8 mouse cellular contexts compared by ENCODE assay signal in the genomic region with DNA sequence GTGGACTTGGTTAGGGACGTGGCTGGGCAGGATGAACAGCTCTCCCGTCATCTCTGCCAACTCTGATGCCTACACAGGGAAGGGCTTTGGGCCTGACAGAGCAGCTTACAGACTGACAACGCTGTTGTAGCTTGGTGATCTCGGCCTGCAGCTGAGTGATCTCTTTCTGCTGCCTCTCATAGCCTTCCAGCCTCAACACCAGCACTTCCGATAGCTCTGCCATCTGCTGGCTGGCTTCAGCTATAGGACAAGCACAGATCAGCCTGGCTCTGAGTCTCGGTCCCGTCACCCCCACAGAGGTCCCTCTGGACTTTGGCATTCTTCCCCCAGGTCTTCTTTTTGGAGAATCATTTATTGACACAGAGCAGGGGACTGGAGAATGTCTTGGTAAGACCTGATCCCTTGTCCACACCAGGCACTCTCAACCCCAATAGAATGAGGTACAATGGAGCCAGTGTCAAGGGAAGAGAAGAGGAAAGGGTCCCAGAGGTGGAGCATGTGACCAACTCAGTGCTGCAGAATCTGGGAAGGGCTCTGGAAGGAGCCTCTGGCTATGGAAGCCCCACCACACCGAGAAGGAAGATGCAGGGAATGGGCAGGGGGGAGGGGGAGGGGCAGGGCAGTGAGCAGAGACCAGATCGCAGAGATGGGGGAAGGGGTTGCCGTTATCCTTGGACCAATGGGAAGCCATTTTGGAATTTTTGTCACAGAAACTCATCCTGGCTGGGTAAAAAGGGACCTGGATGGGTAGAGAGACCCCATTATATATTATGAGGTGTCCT. TPM values are rescaled to one million over a fixed set of nuclear protein-coding genes. Genes with fewer than 3 reads are reported as not detected.
A peak's percentile ranks its signal among the peaks of the same experiment; 100 is the strongest.
DNase-seq lines count a peak whose midpoint lies in the region; ATAC-seq and TF ChIP-seq lines count a peak whose summit lies in the region.

No protein-coding gene starts in this region.

- H3K36me3 ChIP-seq in heart, postnatal 0 days (replicated peaks; ENCODE audit: control insufficient read depth, insufficient read depth, low read length) = no peaks in the 10 kb centered on the region
- H3K36me3 ChIP-seq in thymus, adult 2 months (ENCODE audit: control insufficient read depth, insufficient read depth, low read length) = no peaks in the 10 kb centered on the region
- H3K36me3 ChIP-seq in midbrain, embryonic 14.5 days (ENCODE audit: control insufficient read depth, insufficient read depth, low read length) = peaks cover 24% of the 10 kb centered on the region; the same call in 1 of the 2 replicates
- no peaks in the 10 kb centered on the region for H3K36me3 ChIP-seq in intestine, embryonic 16.5 days (ENCODE audit: control insufficient read depth, insufficient read depth, low read length)

- H3K4me3 ChIP-seq in heart, postnatal 0 days (ENCODE audit: low read depth, low read length) = no peak overlapping the region
- H3K4me3 ChIP-seq in thymus, adult 2 months (ENCODE audit: control insufficient read depth, insufficient read depth, low read length) = no peak overlapping the region
- H3K4me3 ChIP-seq in midbrain, embryonic 14.5 days (replicated peaks; ENCODE audit: low read depth, low read length) = no peak overlapping the region
- H3K4me3 ChIP-seq in intestine, embryonic 16.5 days (ENCODE audit: low read length) = no peak overlapping the region

- ATAC-seq in heart, postnatal 0 days (ENCODE audit: insufficient read depth, low read depth) = 0 out of 2 replicates have a peak, but pooled peaks have one; percentile 38
- ATAC-seq in midbrain, embryonic 14.5 days (ENCODE audit: low FRiP score, low TSS enrichment) = no peak
- no peak for ATAC-seq in inflammation-experienced regulatory T-cells, adult 6 months
- no peak for ATAC-seq in intestine, embryonic 16.5 days

- 30% methylated on average over 10 of the region's 10 CpGs for WGBS in heart, postnatal 0 days
- 41% methylated on average over 10 of the region's 10 CpGs for WGBS in thymus, adult 2 months
- 32% methylated on average over 10 of the region's 10 CpGs for WGBS in midbrain, embryonic 14.5 days
- WGBS in intestine, embryonic 16.5 days = 29% methylated on average over 10 of the region's 10 CpGs

- no peak overlapping the region for H3K9ac ChIP-seq in heart, postnatal 0 days (replicated peaks; ENCODE audit: low read depth, low read length)
- peak overlapping the region; percentile 21; the same call in 1 of the 2 replicates for H3K9ac ChIP-seq in midbrain, embryonic 14.5 days (replicated peaks; ENCODE audit: low read length)
- no peak overlapping the region for H3K9ac ChIP-seq in intestine, embryonic 16.5 days (ENCODE audit: low read depth, low read length)

- no peak for TF ChIP-seq POLR2A in thymus, adult 2 months (IDR thresholded peaks at IDR 0.05; ENCODE audit: control insufficient read depth, extremely low read depth, insufficient read depth, low read length, poor library complexity)

- H3K27me3 ChIP-seq in heart, postnatal 0 days (ENCODE audit: control insufficient read depth, insufficient read depth, low read length) = peaks cover 32% of the 10 kb centered on the region
- peaks cover 7% of the 10 kb centered on the region; the same call in 1 of the 2 replicates for H3K27me3 ChIP-seq in thymus, adult 2 months (ENCODE audit: control insufficient read depth, insufficient read depth, low read length)
- no peaks in the 10 kb centered on the region for H3K27me3 ChIP-seq in midbrain, embryonic 14.5 days (ENCODE audit: control insufficient read depth, insufficient read depth, low read length)
- peaks cover 28% of the 10 kb centered on the region for H3K27me3 ChIP-seq in intestine, embryonic 16.5 days (replicated peaks; ENCODE audit: control insufficient read depth, insufficient read depth, low read length)

- DNase-seq in heart, postnatal 0 days (ENCODE audit: low spot score) = peak; percentile 54
- no peak for DNase-seq in heart, adult 18-20 months
- DNase-seq in thymus, adult 2 months = peak; percentile 40
- no peak for DNase-seq in thymus, postnatal 10 days (ENCODE audit: low spot score in 2 of 2)
- peak; percentile 30 for DNase-seq in embryo, embryonic 9.5 days (ENCODE audit: extremely low spot score)
- DNase-seq in midbrain, embryonic 14.5 days = peak; percentile 81

- H3K9me3 ChIP-seq in heart, postnatal 0 days (replicated peaks; ENCODE audit: control insufficient read depth, low read length) = no peaks in the 10 kb centered on the region
- H3K9me3 ChIP-seq in midbrain, embryonic 14.5 days (ENCODE audit: control insufficient read depth, low read length) = no peaks in the 10 kb centered on the region
- no peaks in the 10 kb centered on the region for H3K9me3 ChIP-seq in intestine, embryonic 16.5 days (ENCODE audit: control insufficient read depth, low read length)

- no peaks in the 10 kb centered on the region for H3K4me1 ChIP-seq in heart, postnatal 0 days (ENCODE audit: control insufficient read depth, insufficient read depth)
- H3K4me1 ChIP-seq in thymus, adult 2 months (replicated peaks; ENCODE audit: control insufficient read depth, insufficient read depth, low read length) = peaks cover 20% of the 10 kb centered on the region
- H3K4me1 ChIP-seq in midbrain, embryonic 14.5 days (ENCODE audit: control insufficient read depth, insufficient read depth, low read length) = peaks cover 20% of the 10 kb centered on the region
- H3K4me1 ChIP-seq in intestine, embryonic 16.5 days (ENCODE audit: control insufficient read depth, insufficient read depth, low read length) = peaks cover 11% of the 10 kb centered on the region

- TF ChIP-seq CTCF in heart, postnatal 0 days (IDR thresholded peaks at IDR 0.05; ENCODE audit: low read depth) = peak; percentile 68
- 0 out of 2 replicates have a peak, but pooled peaks have one; percentile 45 for TF ChIP-seq CTCF in thymus, adult 2 months (IDR thresholded peaks at IDR 0.05; ENCODE audit: borderline replicate concordance, control insufficient read depth, extremely low read depth, insufficient read depth, low read length, poor library complexity)

- TF ChIP-seq EP300 in heart, postnatal 0 days (IDR thresholded peaks at IDR 0.05; ENCODE audit: low read depth) = no peak

- H3K4me2 ChIP-seq in heart, postnatal 0 days (ENCODE audit: low read depth, low read length) = no peak overlapping the region
- H3K4me2 ChIP-seq in midbrain, embryonic 14.5 days (ENCODE audit: low read length) = no peak overlapping the region; the same call in 1 of the 2 replicates
- no peak overlapping the region for H3K4me2 ChIP-seq in intestine, embryonic 16.5 days (ENCODE audit: low read depth, low read length)

- no peak overlapping the region for H3K27ac ChIP-seq in heart, postnatal 0 days (ENCODE audit: low read depth)
- H3K27ac ChIP-seq in thymus, adult 2 months (ENCODE audit: control insufficient read depth, insufficient read depth, low read length) = no peak overlapping the region
- H3K27ac ChIP-seq in midbrain, embryonic 14.5 days (replicated peaks; ENCODE audit: low read depth, low read length) = peak overlapping the region; percentile 56
- H3K27ac ChIP-seq in intestine, embryonic 16.5 days (ENCODE audit: low read length) = no peak overlapping the region

RNA-seq across cellular contexts. Expression of a gene that starts 3.7 kb away (rescaled TPM):
- total RNA-seq in heart, postnatal 0 days (2014; rRNA removed; ENCODE audit: low replicate concordance) = 3.5 and 5.7 TPM in 2 replicates
- polyA plus RNA-seq in heart, postnatal 0 days (2015; fragmentation: Nextera tagmentation; extraction: Ambion mirVana) = 2.0 TPM in 2 replicates
- total RNA-seq in heart, adult 18-20 months (2021) = 1 to 10 TPM; 1.8 to 1.9 TPM
- polyA plus RNA-seq in thymus, adult 2 months (2012; rRNA removed) = 7.7 and 8.6 TPM in 2 replicates
- 108 and 170 TPM in 2 replicates for polyA plus RNA-seq in midbrain, embryonic 14.5 days (2014; fragmentation: Nextera tagmentation; extraction: Ambion mirVana)
- polyA plus RNA-seq in inflammation-experienced regulatory T-cells, adult 6 months (2017; shearing (Covaris generic)) = 1 to 10 TPM in 1 of 3 experiments, under 1 TPM in 2; 0.55 to 1.1 (median 0.70) TPM
- polyA plus RNA-seq in intestine, embryonic 16.5 days (2015; fragmentation: Nextera tagmentation; extraction: Ambion mirVana) = 12.6 and 13.5 TPM in 2 replicates

RNA-seq across cellular contexts. Expression of a gene that starts 18.1 kb away (rescaled TPM):
- total RNA-seq in heart, postnatal 0 days (2014; rRNA removed; ENCODE audit: low replicate concordance) = not detected in 2 replicates
- not detected in 2 replicates for polyA plus RNA-seq in heart, postnatal 0 days (2015; fragmentation: Nextera tagmentation; extraction: Ambion mirVana)
- total RNA-seq in heart, adult 18-20 months (2021) = not detected
- polyA plus RNA-seq in thymus, adult 2 months (2012; rRNA removed) = 2.0 and 2.4 TPM in 2 replicates
- polyA plus RNA-seq in midbrain, embryonic 14.5 days (2014; fragmentation: Nextera tagmentation; extraction: Ambion mirVana) = 0.93 and 1.3 TPM in 2 replicates
- not detected for polyA plus RNA-seq in inflammation-experienced regulatory T-cells, adult 6 months (2017; shearing (Covaris generic))
- 0.77 and 0.80 TPM in 2 replicates for polyA plus RNA-seq in intestine, embryonic 16.5 days (2015; fragmentation: Nextera tagmentation; extraction: Ambion mirVana)

RNA-seq across cellular contexts. Expression of a gene that starts 32.6 kb away (rescaled TPM):
- 64.1 and 105 TPM in 2 replicates for total RNA-seq in heart, postnatal 0 days (2014; rRNA removed; ENCODE audit: low replicate concordance)
- polyA plus RNA-seq in heart, postnatal 0 days (2015; fragmentation: Nextera tagmentation; extraction: Ambion mirVana) = 1,927 and 2,123 TPM in 2 replicates
- total RNA-seq in heart, adult 18-20 months (2021) = 1,000 to 10,000 TPM; 1,847 to 1,982 TPM
- 117 and 131 TPM in 2 replicates for polyA plus RNA-seq in thymus, adult 2 months (2012; rRNA removed)
- 1,318 and 1,476 TPM in 2 replicates for polyA plus RNA-seq in midbrain, embryonic 14.5 days (2014; fragmentation: Nextera tagmentation; extraction: Ambion mirVana)
- 1,000 to 10,000 TPM; 1,938 to 3,125 (median 2,500) TPM for polyA plus RNA-seq in inflammation-experienced regulatory T-cells, adult 6 months (2017; shearing (Covaris generic))
- polyA plus RNA-seq in intestine, embryonic 16.5 days (2015; fragmentation: Nextera tagmentation; extraction: Ambion mirVana) = 1,811 and 1,878 TPM in 2 replicates

RNA-seq across cellular contexts. Expression of a gene that starts 45.3 kb away (rescaled TPM):
- total RNA-seq in heart, postnatal 0 days (2014; rRNA removed; ENCODE audit: low replicate concordance) = 319 and 341 TPM in 2 replicates
- polyA plus RNA-seq in heart, postnatal 0 days (2015; fragmentation: Nextera tagmentation; extraction: Ambion mirVana) = 135 and 142 TPM in 2 replicates
- total RNA-seq in heart, adult 18-20 months (2021) = 100 to 1,000 TPM; 208 to 239 TPM
- 220 and 221 TPM in 2 replicates for polyA plus RNA-seq in thymus, adult 2 months (2012; rRNA removed)
- polyA plus RNA-seq in midbrain, embryonic 14.5 days (2014; fragmentation: Nextera tagmentation; extraction: Ambion mirVana) = 70.0 and 75.2 TPM in 2 replicates
- 1 to 10 TPM in 1 of 3 experiments, under 1 TPM in 1, not detected in 1; 0.36 to 1.4 TPM for polyA plus RNA-seq in inflammation-experienced regulatory T-cells, adult 6 months (2017; shearing (Covaris generic))
- polyA plus RNA-seq in intestine, embryonic 16.5 days (2015; fragmentation: Nextera tagmentation; extraction: Ambion mirVana) = 165 and 179 TPM in 2 replicates

Comparison
In these comparisons a context has a peak if more than half of its experiments do, and no peak if none do; other contexts are left out.
1. DNase-seq: peak in heart, postnatal 0 days (single experiment), thymus, adult 2 months (single experiment), embryo, embryonic 9.5 days (single experiment) and midbrain, embryonic 14.5 days (single experiment); none in heart, adult 18-20 months (0 of 2) and thymus, postnatal 10 days (0 of 2).